Mouse (Mus musculus) myocyte (in vitro differentiated cells): ENCODE measurements around the gene Hsd11b2. TPM values are rescaled to one million over a fixed set of nuclear protein-coding genes. Genes with fewer than 3 reads are reported as not detected.

Experiments used
- H3K27me3 ChIP-seq: one replicate; pipeline ENCODE4 v1.6.1; 2011; ENCODE audit not compliant: control insufficient read depth, insufficient read depth, insufficient read length
- H3K36me3 ChIP-seq: one replicate; pipeline ENCODE4 v1.6.1; 2011; ENCODE audit not compliant: control insufficient read depth, insufficient read depth
- H3K4me2 ChIP-seq: one replicate; pipeline ENCODE4 v1.6.1; 2011; ENCODE audit warnings: low read depth, control low read depth
- H3K4me3 ChIP-seq: one replicate; pipeline ENCODE4 v1.5.1; 2011; ENCODE audit warnings: mild to moderate bottlenecking, control low read depth, moderate library complexity
- H3K79me2 ChIP-seq: one replicate; pipeline ENCODE4 v1.6.1; 2011; ENCODE audit not compliant: control insufficient read depth, insufficient read depth
- H3ac ChIP-seq: one replicate; pipeline ENCODE4 v1.6.1; 2011; ENCODE audit not compliant: control insufficient read depth, insufficient read length
- CEBPB ChIP-seq: IDR thresholded peaks from 2 replicates; pipeline ENCODE4 v1.6.1; 2011; ENCODE audit warnings: mild to moderate bottlenecking, moderate library complexity; ENCODE audit not compliant: poor library complexity, insufficient read depth, severe bottlenecking
- E2F4 ChIP-seq: IDR thresholded peaks from one replicate; pipeline ENCODE4 v1.6.1; 2011; ENCODE audit warnings: mild to moderate bottlenecking, control low read depth, moderate library complexity; ENCODE audit not compliant: insufficient read depth
- MAX ChIP-seq: IDR thresholded peaks from one replicate; pipeline ENCODE4 v1.6.1; 2011; ENCODE audit warnings: low read depth, mild to moderate bottlenecking, control low read depth
- MYOD1 ChIP-seq, 3 experiments: IDR thresholded peaks; one replicate each; pipeline ENCODE4 v1.6.1; 2011; ENCODE audit warnings: control low read depth in 2 of 3, low read depth in 2 of 3, mild to moderate bottlenecking in 2 of 3, moderate library complexity in 1 of 3; ENCODE audit not compliant: insufficient read length in 2 of 3, control insufficient read depth in 1 of 3
- MYOG ChIP-seq, 3 experiments: IDR thresholded peaks; one replicate each; pipeline ENCODE4 v1.6.1; 2011; ENCODE audit warnings: control low read depth in 2 of 3, low read depth in 2 of 3, mild to moderate bottlenecking in 2 of 3; ENCODE audit not compliant: insufficient read length in 2 of 3, control insufficient read depth in 1 of 3, insufficient read depth in 1 of 3
- POLR2A ChIP-seq: IDR thresholded peaks from one replicate; pipeline ENCODE4 v1.6.1; 2011; ENCODE audit warnings: low read depth, mild to moderate bottlenecking, control low read depth, moderate library complexity; ENCODE audit not compliant: insufficient read length
- POLR2AphosphoS2 ChIP-seq: IDR thresholded peaks from one replicate; pipeline ENCODE4 v1.6.1; 2011; ENCODE audit warnings: low read depth, control low read depth; ENCODE audit not compliant: insufficient read length
- REST ChIP-seq: IDR thresholded peaks from one replicate; pipeline ENCODE4 v1.6.1; 2011; ENCODE audit warnings: mild to moderate bottlenecking, control low read depth, moderate library complexity; ENCODE audit not compliant: insufficient read depth, insufficient read length
- SRF ChIP-seq: IDR thresholded peaks from one replicate; pipeline ENCODE4 v1.6.1; 2011; ENCODE audit warnings: low read depth; ENCODE audit not compliant: control insufficient read depth, insufficient read length
- TCF12 ChIP-seq: IDR thresholded peaks from one replicate; pipeline ENCODE4 v1.6.1; 2011; ENCODE audit warnings: mild to moderate bottlenecking, control low read depth; ENCODE audit not compliant: poor library complexity, insufficient read depth, severe bottlenecking
- TCF3 ChIP-seq: IDR thresholded peaks from one replicate; pipeline ENCODE4 v1.6.1; 2011; ENCODE audit warnings: low read depth, control low read depth; ENCODE audit not compliant: insufficient read length
- USF1 ChIP-seq: IDR thresholded peaks from one replicate; pipeline ENCODE4 v1.6.1; 2011; ENCODE audit warnings: low read depth, mild to moderate bottlenecking, control low read depth, moderate library complexity
- polyA plus RNA-seq: library from polyadenylated mRNA; unstranded; fragments of >200 nt; fragmentation: generic; extraction: Trizol; gene quantifications from one replicate; pipeline ENCODE4 v1.2.1, GENCODE M21; 2012; ENCODE audit warnings: missing spikeins

The Hsd11b2 gene
- 0.59 TPM for polyA plus RNA-seq

DNA sequence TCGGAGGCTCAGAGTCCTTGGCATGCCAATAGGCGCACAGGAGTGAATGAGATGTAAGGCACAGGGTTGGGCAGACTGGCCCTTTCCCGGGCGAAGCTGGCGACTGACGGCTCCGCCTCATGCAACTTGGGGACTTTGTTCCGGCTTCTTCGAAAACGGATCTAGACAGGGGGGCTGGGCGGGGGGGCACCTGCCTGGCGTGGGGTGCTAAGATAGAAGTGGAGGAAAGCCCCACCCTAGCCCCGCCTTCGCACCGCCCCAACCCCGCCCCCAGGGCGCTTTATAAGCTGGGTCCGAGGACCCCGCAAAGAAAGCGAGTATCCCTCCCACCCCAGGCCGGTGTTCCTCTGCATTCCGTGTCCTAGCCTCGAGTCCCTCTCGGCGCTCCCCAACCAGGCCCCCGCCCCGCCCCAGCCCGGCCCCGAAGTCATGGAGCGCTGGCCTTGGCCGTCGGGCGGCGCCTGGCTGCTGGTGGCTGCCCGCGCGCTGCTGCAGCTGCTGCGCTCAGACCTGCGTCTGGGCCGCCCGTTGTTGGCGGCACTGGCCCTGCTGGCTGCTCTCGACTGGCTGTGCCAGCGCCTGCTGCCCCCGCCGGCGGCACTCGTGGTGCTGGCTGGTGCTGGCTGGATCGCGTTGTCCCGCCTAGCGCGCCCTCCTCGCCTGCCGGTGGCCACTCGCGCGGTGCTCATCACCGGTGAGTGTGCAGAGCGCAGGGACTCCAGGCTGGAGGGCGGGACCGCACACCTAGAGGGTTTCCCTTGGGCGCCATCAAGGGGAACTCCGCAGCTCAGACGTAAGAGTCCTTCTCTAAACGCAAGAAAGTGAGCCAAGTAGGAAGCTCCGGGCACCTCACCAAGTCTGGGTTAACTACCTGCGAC is at the start of gene Hsd11b2:
TSS of gene Hsd11b2 (plus strand) at position 320 of the 878 bp plus-strand sequence.
- Histone ChIP-seq H3K79me2 (no peaks in the 10 kb centered on the region), H3K27me3 (no peaks in the 10 kb centered on the region), H3K36me3 (peaks cover 4% of the 10 kb centered on the region), H3K4me2 (peak within 1 kb of the TSS; percentile 85), H3ac (peak within 1 kb of the TSS; percentile 3), H3K4me3 (peak within 1 kb of the TSS; percentile 17)
- TF ChIP-seq REST (no peak), POLR2AphosphoS2 (no peak), USF1 (no peak), MYOD1 (IDR thresholded peaks at IDR 0.05; ENCODE audit: control insufficient read depth in 1 of 3, insufficient read length in 2 of 3, low read depth in 2 of 3) (peak in 2 of 3 experiments; percentile 83 to 90), CEBPB (no peak), TCF3 (peak; percentile 48), MAX (no peak), POLR2A (peak; percentile 35), SRF (no peak), TCF12 (no peak), E2F4 (no peak), MYOG (IDR thresholded peaks at IDR 0.05; ENCODE audit: control insufficient read depth in 1 of 3, insufficient read depth in 1 of 3, insufficient read length in 2 of 3, low read depth in 2 of 3) (peak in 2 of 3 experiments; percentile 85 to 90)

DNA sequence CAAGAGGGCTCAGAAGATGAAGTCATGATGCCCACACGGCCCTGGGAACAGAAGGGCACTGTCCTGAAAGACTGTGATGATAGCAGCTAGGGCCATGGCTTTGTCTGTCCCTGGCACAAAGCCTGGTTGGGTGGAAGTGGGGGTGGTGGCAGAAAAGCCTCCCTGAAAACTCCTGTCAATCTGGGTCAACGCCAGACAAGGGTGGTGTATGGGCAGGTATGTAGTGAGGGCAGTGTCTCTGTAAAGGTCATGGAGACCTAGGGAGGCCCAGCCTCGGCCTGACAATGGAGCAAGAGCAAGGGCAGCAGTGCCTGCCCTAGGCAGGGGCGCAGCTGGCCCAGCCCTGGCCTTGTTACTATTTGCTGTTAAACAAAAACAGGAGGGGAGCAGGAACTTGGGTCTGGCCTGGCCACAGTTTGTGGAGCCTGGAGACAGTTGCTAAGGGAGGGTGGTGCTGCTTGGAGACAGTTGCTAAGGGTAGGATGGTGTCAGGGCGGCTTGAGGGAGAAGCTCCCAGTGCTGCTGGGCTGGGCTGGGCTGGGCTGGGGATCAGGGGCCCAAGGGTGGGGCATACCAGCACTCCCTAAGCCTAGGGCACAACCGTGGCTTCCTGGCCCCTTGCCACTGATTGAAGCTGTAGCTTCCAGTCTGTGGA is 49.4 kb upstream of the Hsd11b2 start:
- peak overlapping the region; percentile 96 for H3K4me2 ChIP-seq

DNA sequence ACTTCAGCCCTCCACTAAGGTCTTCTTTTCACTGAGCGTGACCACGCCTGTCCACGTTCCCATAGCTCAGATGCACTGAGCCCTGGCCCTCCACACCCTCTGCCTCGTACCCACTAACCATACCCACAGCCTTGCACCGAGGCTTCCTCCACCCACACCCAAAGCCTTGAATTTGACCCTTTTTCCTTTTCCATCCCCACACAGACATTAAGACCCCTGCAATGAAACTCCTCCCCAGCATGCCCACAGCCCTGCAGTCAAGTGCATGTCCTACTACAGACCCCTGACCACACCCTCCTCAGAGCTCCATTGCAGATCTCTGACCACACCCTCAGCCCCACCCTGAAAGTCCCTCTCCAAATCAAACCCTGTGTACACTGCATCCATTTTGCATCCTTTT is 48.7 kb upstream of the Hsd11b2 start:
- peak overlapping the region; percentile 20 for H3K4me3 ChIP-seq
- no peak for TF ChIP-seq REST
- no peak for TF ChIP-seq TCF3
- TF ChIP-seq MYOD1 (IDR thresholded peaks at IDR 0.05; ENCODE audit: control insufficient read depth in 1 of 3, insufficient read length in 2 of 3, low read depth in 2 of 3), result no peak
- TF ChIP-seq USF1, result no peak
- no peak for TF ChIP-seq POLR2AphosphoS2
- TF ChIP-seq CEBPB, result no peak
- TF ChIP-seq SRF, result no peak
- H3K4me2 ChIP-seq, result peak overlapping the region; percentile 96
- H3K36me3 ChIP-seq, result no peaks in the 10 kb centered on the region
- H3K79me2 ChIP-seq, result no peaks in the 10 kb centered on the region
- H3K27me3 ChIP-seq, result no peaks in the 10 kb centered on the region
- no peak overlapping the region for H3ac ChIP-seq

More for the DNA sequence above, 49.4 kb upstream of the Hsd11b2 start:
- Histone ChIP-seq H3ac (no peak overlapping the region), H3K27me3 (no peaks in the 10 kb centered on the region), H3K4me3 (peak overlapping the region; percentile 20), H3K36me3 (no peaks in the 10 kb centered on the region), H3K79me2 (no peaks in the 10 kb centered on the region)
- TF ChIP-seq E2F4, result no peak
- TF ChIP-seq TCF12, result no peak
- TF ChIP-seq USF1, result no peak
- no peak for TF ChIP-seq CEBPB
- TF ChIP-seq POLR2AphosphoS2, result no peak
- no peak for TF ChIP-seq MAX
- no peak for TF ChIP-seq MYOD1 (IDR thresholded peaks at IDR 0.05; ENCODE audit: control insufficient read depth in 1 of 3, insufficient read length in 2 of 3, low read depth in 2 of 3)
- no peak for TF ChIP-seq TCF3
- TF ChIP-seq MYOG (IDR thresholded peaks at IDR 0.05; ENCODE audit: control insufficient read depth in 1 of 3, insufficient read depth in 1 of 3, insufficient read length in 2 of 3, low read depth in 2 of 3), result no peak

DNA sequence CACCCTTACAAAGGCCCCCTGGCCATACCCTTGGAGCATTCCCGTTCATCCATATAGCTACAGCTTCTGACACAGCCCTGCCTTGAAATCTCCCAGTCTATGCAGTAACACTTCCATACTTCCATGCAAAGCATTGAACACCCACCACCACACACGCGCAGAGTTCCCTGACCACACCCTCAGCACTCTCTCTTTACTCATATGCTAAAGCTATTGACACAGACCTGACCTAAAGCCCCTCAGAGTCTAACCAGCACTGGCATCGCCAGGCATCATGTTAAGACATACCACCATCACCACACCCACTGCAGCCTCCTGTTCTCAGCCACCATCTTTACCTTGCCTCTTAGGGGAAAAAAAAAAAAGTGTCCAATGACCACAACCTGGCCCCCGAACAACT is 48.3 kb upstream of the Hsd11b2 start:
- no peaks in the 10 kb centered on the region for H3K27me3 ChIP-seq
- no peak overlapping the region for H3ac ChIP-seq
- TF ChIP-seq TCF12 (no peak), USF1 (no peak), TCF3 (no peak), SRF (no peak), POLR2AphosphoS2 (no peak)
- no peaks in the 10 kb centered on the region for H3K79me2 ChIP-seq
- H3K4me2 ChIP-seq, result peak overlapping the region; percentile 96
- H3K4me3 ChIP-seq, result peak overlapping the region; percentile 20
- no peaks in the 10 kb centered on the region for H3K36me3 ChIP-seq
